Mouse (Mus musculus): ENCODE measurements around the gene Disp2.

GRCm38 (mm10) chr2:118783093-118783492 lies 3.6 kb downstream of the Disp2 start:
- TF ChIP-seq GATA1 (IDR thresholded peaks at IDR 0.05; ENCODE audit: low read length) = no peak
- TF ChIP-seq TAL1 (IDR thresholded peaks at IDR 0.05; ENCODE audit: low read length) = no peak

All from erythroblast, embryonic 14.5 days (primary cell).